Mouse (Mus musculus) embryonic facial prominence, embryonic 10.5 days (tissue): ENCODE results near the gene Csrnp3. TPM values are rescaled to one million over a fixed set of nuclear protein-coding genes. Genes with fewer than 3 reads are reported as not detected.
A peak's percentile ranks its signal among the peaks of the same experiment; 100 is the strongest.

Source experiments
- DNase-seq: peaks from one replicate; pipeline ENCODE4 v3.0.0-alpha.2; 2017; ENCODE audit warnings: low spot score
- H3K27ac ChIP-seq: fragments of 300-500 bp; sonication (generic); replicated peaks from 2 replicates; pipeline ENCODE4 v1.5.1; 2016; ENCODE audit warnings: mild to moderate bottlenecking
- H3K27me3 ChIP-seq: fragments of 300-500 bp; sonication (generic); replicated peaks from 2 replicates; pipeline ENCODE4 v1.6.1; 2016; ENCODE audit warnings: low read depth, mild to moderate bottlenecking; ENCODE audit not compliant: poor library complexity, severe bottlenecking
- H3K36me3 ChIP-seq: fragments of 300-500 bp; sonication (generic); replicated peaks from 2 replicates; pipeline ENCODE4 v1.6.1; 2016; ENCODE audit warnings: mild to moderate bottlenecking, moderate library complexity
- H3K4me1 ChIP-seq: fragments of 300-500 bp; sonication (generic); 2 replicates; pipeline ENCODE4 v1.6.1; 2016
- H3K4me3 ChIP-seq: fragments of 300-500 bp; sonication (generic); 2 replicates; pipeline ENCODE4 v1.5.1; 2016; ENCODE audit warnings: mild to moderate bottlenecking, moderate library complexity
- H3K9me3 ChIP-seq: fragments of 300-500 bp; sonication (generic); 2 replicates; pipeline ENCODE4 v1.6.1; 2016; ENCODE audit warnings: mild to moderate bottlenecking
- WGBS: fragments of 180-500 bp; shearing (Covaris S2); methylation state at CpG from one replicate; pipeline ENCODE4 v1.1.7; 2016; 5-methylcytosine and 5-hydroxymethylcytosine counted together
- polyA plus RNA-seq: library from polyadenylated mRNA; unstranded; fragments of >200 nt; fragmentation: Nextera tagmentation; extraction: Ambion mirVana; gene quantifications from 2 replicates; pipeline ENCODE4 v1.2.1, GENCODE M21; 2016

The Csrnp3 gene
- polyA plus RNA-seq, 1 experiment from 2014 or later: 5.1 TPM

GRCm38 (mm10) chr2:65979338-65980053 is 133.9 kb downstream of the Csrnp3 start:
- WGBS: 77% methylated on average over 17 of the region's 17 CpGs
- Histone ChIP-seq H3K27me3 (no peaks in the 10 kb centered on the region), H3K27ac (no peak overlapping the region), H3K9me3 (no peaks in the 10 kb centered on the region), H3K36me3 (no peaks in the 10 kb centered on the region), H3K4me3 (no peak overlapping the region), H3K4me1 (peaks cover 13% of the 10 kb centered on the region)
- no peak for DNase-seq

- no peak overlapping the region for H3K27ac ChIP-seq
- no peak overlapping the region for H3K4me3 ChIP-seq
- no peaks in the 10 kb centered on the region for H3K9me3 ChIP-seq
- 92% methylated on average over 6 of the region's 6 CpGs for WGBS
- DNase-seq: no peak
- H3K4me1 ChIP-seq: peaks cover 10% of the 10 kb centered on the region
- H3K36me3 ChIP-seq: no peaks in the 10 kb centered on the region
- no peaks in the 10 kb centered on the region for H3K27me3 ChIP-seq
Measured at GRCm38 (mm10) chr2:65981470-65981869, 135.9 kb downstream of the Csrnp3 start.

GRCm38 (mm10) chr2:65981965-65982364 is 136.4 kb downstream of the Csrnp3 start:
- Histone ChIP-seq H3K36me3 (no peaks in the 10 kb centered on the region), H3K27me3 (no peaks in the 10 kb centered on the region), H3K4me3 (no peak overlapping the region), H3K27ac (no peak overlapping the region), H3K9me3 (no peaks in the 10 kb centered on the region), H3K4me1 (peaks cover 10% of the 10 kb centered on the region)
- DNase-seq: no peak
- 63% methylated on average over 4 of the region's 4 CpGs for WGBS

- no peak overlapping the region for H3K4me3 ChIP-seq
- no peak overlapping the region for H3K27ac ChIP-seq
- no peak for DNase-seq
- no peaks in the 10 kb centered on the region for H3K9me3 ChIP-seq
- H3K36me3 ChIP-seq: no peaks in the 10 kb centered on the region
- no peaks in the 10 kb centered on the region for H3K27me3 ChIP-seq
- 88% methylated on average over 4 of the region's 4 CpGs for WGBS
- peaks cover 21% of the 10 kb centered on the region for H3K4me1 ChIP-seq
Measured at GRCm38 (mm10) chr2:65985706-65986105, 140.1 kb downstream of the Csrnp3 start.

GRCm38 (mm10) chr2:65987069-65987468 is 141.5 kb downstream of the Csrnp3 start:
- Histone ChIP-seq H3K36me3 (no peaks in the 10 kb centered on the region), H3K4me3 (no peak overlapping the region), H3K4me1 (peaks cover 30% of the 10 kb centered on the region), H3K9me3 (no peaks in the 10 kb centered on the region), H3K27me3 (no peaks in the 10 kb centered on the region), H3K27ac (no peak overlapping the region)
- no peak for DNase-seq
- WGBS: 59% methylated on average over 6 of the region's 6 CpGs

GRCm38 (mm10) chr2:65987588-65987987 is 142.0 kb downstream of the Csrnp3 start:
- H3K9me3 ChIP-seq: no peaks in the 10 kb centered on the region
- no peaks in the 10 kb centered on the region for H3K36me3 ChIP-seq
- no peak for DNase-seq
- H3K4me1 ChIP-seq: peaks cover 34% of the 10 kb centered on the region
- WGBS: 84% methylated on average over 3 of the region's 3 CpGs
- H3K27ac ChIP-seq: no peak overlapping the region
- H3K27me3 ChIP-seq: no peaks in the 10 kb centered on the region
- no peak overlapping the region for H3K4me3 ChIP-seq

- DNase-seq: no peak
- H3K27ac ChIP-seq: no peak overlapping the region
- no peak overlapping the region for H3K4me3 ChIP-seq
- no peaks in the 10 kb centered on the region for H3K36me3 ChIP-seq
- H3K27me3 ChIP-seq: no peaks in the 10 kb centered on the region
- H3K9me3 ChIP-seq: no peaks in the 10 kb centered on the region
- 78% methylated on average over 3 of the region's 3 CpGs for WGBS
- H3K4me1 ChIP-seq: peaks cover 46% of the 10 kb centered on the region
Measured at GRCm38 (mm10) chr2:65988788-65989187, 143.2 kb downstream of the Csrnp3 start.

GRCm38 (mm10) chr2:65990108-65990507 is 144.5 kb downstream of the Csrnp3 start:
- DNase-seq: no peak
- Histone ChIP-seq H3K27me3 (no peaks in the 10 kb centered on the region), H3K9me3 (no peaks in the 10 kb centered on the region), H3K36me3 (no peaks in the 10 kb centered on the region), H3K4me1 (peaks cover 55% of the 10 kb centered on the region), H3K4me3 (no peak overlapping the region), H3K27ac (no peak overlapping the region)

GRCm38 (mm10) chr2:65990754-65991153 is 145.2 kb downstream of the Csrnp3 start:
- H3K4me3 ChIP-seq: no peak overlapping the region
- no peaks in the 10 kb centered on the region for H3K27me3 ChIP-seq
- 49% methylated on average over 4 of the region's 4 CpGs for WGBS
- H3K9me3 ChIP-seq: no peaks in the 10 kb centered on the region
- H3K27ac ChIP-seq: no peak overlapping the region
- DNase-seq: no peak
- peaks cover 59% of the 10 kb centered on the region for H3K4me1 ChIP-seq
- H3K36me3 ChIP-seq: no peaks in the 10 kb centered on the region

- DNase-seq: peak; percentile 58
- H3K4me1 ChIP-seq: peaks cover 64% of the 10 kb centered on the region
- 44% methylated on average over 14 of the region's 14 CpGs for WGBS
- H3K27me3 ChIP-seq: no peaks in the 10 kb centered on the region
- no peaks in the 10 kb centered on the region for H3K9me3 ChIP-seq
- H3K36me3 ChIP-seq: no peaks in the 10 kb centered on the region
- no peak overlapping the region for H3K4me3 ChIP-seq
- H3K27ac ChIP-seq: no peak overlapping the region
Measured at GRCm38 (mm10) chr2:65993371-65993770, 147.8 kb downstream of the Csrnp3 start.

GRCm38 (mm10) chr2:65994886-65995468 is 149.4 kb downstream of the Csrnp3 start:
- H3K4me3 ChIP-seq: no peak overlapping the region
- H3K9me3 ChIP-seq: no peaks in the 10 kb centered on the region
- H3K27ac ChIP-seq: no peak overlapping the region
- 58% methylated on average over 13 of the region's 13 CpGs for WGBS
- no peak for DNase-seq
- no peaks in the 10 kb centered on the region for H3K27me3 ChIP-seq
- peaks cover 52% of the 10 kb centered on the region for H3K4me1 ChIP-seq
- no peaks in the 10 kb centered on the region for H3K36me3 ChIP-seq

- Histone ChIP-seq H3K4me1 (peaks cover 19% of the 10 kb centered on the region), H3K27me3 (no peaks in the 10 kb centered on the region), H3K36me3 (no peaks in the 10 kb centered on the region), H3K9me3 (no peaks in the 10 kb centered on the region), H3K27ac (no peak overlapping the region), H3K4me3 (no peak overlapping the region)
- WGBS: 94% methylated on average over 2 of the region's 2 CpGs
- no peak for DNase-seq
Measured at GRCm38 (mm10) chr2:65998747-65999146, 153.2 kb downstream of the Csrnp3 start.

- Histone ChIP-seq H3K36me3 (no peaks in the 10 kb centered on the region), H3K4me1 (no peaks in the 10 kb centered on the region), H3K27ac (no peak overlapping the region), H3K27me3 (no peaks in the 10 kb centered on the region), H3K4me3 (no peak overlapping the region), H3K9me3 (no peaks in the 10 kb centered on the region)
- 91% methylated on average over 19 of the region's 19 CpGs for WGBS
- DNase-seq: no peak
Measured at GRCm38 (mm10) chr2:66008995-66009654, 163.6 kb downstream of the Csrnp3 start.
